Mouse (Mus musculus) olfactory bulb, adult 2 months (tissue): ENCODE data around the gene Ak7.

Experiments used
- CTCF ChIP-seq: fragments of 200-500 bp; IDR thresholded peaks from 2 replicates; pipeline ENCODE4 v1.5.1; 2012; ENCODE audit warnings: low read depth, mild to moderate bottlenecking, low read length, moderate library complexity; ENCODE audit not compliant: insufficient read depth
- POLR2A ChIP-seq: fragments of 200-500 bp; IDR thresholded peaks from 2 replicates; pipeline ENCODE4 v1.6.1; 2012; ENCODE audit warnings: mild to moderate bottlenecking, low read depth, low read length, moderate library complexity; ENCODE audit not compliant: insufficient read depth

DNA sequence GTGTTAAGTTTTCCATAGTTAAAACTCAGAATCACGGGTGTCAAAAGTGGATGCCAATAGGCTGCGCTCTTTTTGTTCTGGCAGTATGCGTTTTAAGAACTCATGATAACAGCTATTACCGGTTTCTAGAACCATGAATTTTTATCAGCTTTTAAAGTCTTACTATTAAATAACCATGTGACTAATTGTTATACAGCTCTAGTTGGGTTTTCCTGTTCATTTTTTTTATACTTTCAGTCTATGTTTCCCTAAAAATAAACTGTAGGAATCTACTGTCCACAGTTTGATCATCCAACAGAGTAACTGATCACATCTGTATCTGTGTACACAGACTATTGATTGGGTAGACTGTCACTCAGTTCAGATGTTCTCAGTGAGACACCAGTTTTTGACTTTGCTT, 119.5 kb downstream of the Ak7 start:
- TF ChIP-seq POLR2A (no peak), CTCF (no peak)
